Mouse (Mus musculus) CD4-positive, CD25-positive, alpha-beta regulatory T cell, adult 9 weeks (primary cell): Measurements from ENCODE around the gene Enoph1. TPM values are rescaled to one million over a fixed set of nuclear protein-coding genes. Genes with fewer than 3 reads are reported as not detected.

Experiments
- polyA plus RNA-seq: library from polyadenylated mRNA; unstranded; fragments of 100-300 nt; shearing (Covaris generic); gene quantifications from one replicate; pipeline ENCODE4 v1.2.1, GENCODE M21; 2017

The Enoph1 gene
- 37.9 TPM for polyA plus RNA-seq

GRCm38 (mm10) chr5:100039602-100040142 lies at the start of gene Enoph1, which contains the start of gene Hnrnpdl:
TSS of gene Enoph1 (plus strand) at chr5:100039985.
TSS of gene Hnrnpdl (minus strand) at chr5:100039664.

Other genes with a start within 250 kb of the Enoph1 start
- 0.76 TPM for gene Vamp9, start 133.7 kb upstream of the Enoph1 start, polyA plus RNA-seq
- gene Hnrnpd, start 61.0 kb upstream of the Enoph1 start, polyA plus RNA-seq = 15.9 TPM
- gene 4930524J08Rik, start 60.9 kb upstream of the Enoph1 start, polyA plus RNA-seq = not detected
- gene Hnrnpdl, start 321 bp upstream of the Enoph1 start, polyA plus RNA-seq = 128 TPM
- not detected for gene Tmem150c, start 119.8 kb downstream of the Enoph1 start, polyA plus RNA-seq